8 mouse cellular contexts compared by ENCODE assay signal in genomic region chr17:71616319-71617032, GRCm38 (mm10). TPM values are rescaled to one million over a fixed set of nuclear protein-coding genes. Genes with fewer than 3 reads are reported as not detected.
DNase-seq lines count a peak whose midpoint lies in the region; ATAC-seq and TF ChIP-seq lines count a peak whose summit lies in the region.

No protein-coding gene starts in this region.

- peak overlapping the region; percentile 64 for H3K27ac ChIP-seq in heart, embryonic 13.5 days (replicated peaks)
- H3K27ac ChIP-seq in midbrain, embryonic 12.5 days (replicated peaks): peak overlapping the region; percentile 56
- H3K27ac ChIP-seq in thymus, adult 2 months (ENCODE audit: control insufficient read depth, insufficient read depth, low read length): no peak overlapping the region

- H3K4me3 ChIP-seq in heart, embryonic 13.5 days: peak overlapping the region; percentile 98
- peak overlapping the region; percentile 93 for H3K4me3 ChIP-seq in midbrain, embryonic 12.5 days
- peak overlapping the region; percentile 80 for H3K4me3 ChIP-seq in thymus, adult 2 months (ENCODE audit: control insufficient read depth, insufficient read depth, low read length)

- peak overlapping the region; percentile 96 for H3K9ac ChIP-seq in heart, embryonic 13.5 days
- peak overlapping the region; percentile 86 for H3K9ac ChIP-seq in midbrain, embryonic 12.5 days (replicated peaks)

- ATAC-seq in heart, embryonic 13.5 days (ENCODE audit: extremely low read depth, insufficient number of reproducible peaks, low FRiP score, low TSS enrichment): peak; percentile 47; the same call in 1 of the 2 replicates
- peak; percentile 88 for ATAC-seq in midbrain, embryonic 12.5 days (ENCODE audit: low FRiP score, low read depth)

- H3K36me3 ChIP-seq in heart, embryonic 13.5 days: peaks cover 14% of the 10 kb centered on the region
- peaks cover 8% of the 10 kb centered on the region; the same call in 1 of the 2 replicates for H3K36me3 ChIP-seq in midbrain, embryonic 12.5 days
- H3K36me3 ChIP-seq in thymus, adult 2 months (ENCODE audit: control insufficient read depth, insufficient read depth, low read length): no peaks in the 10 kb centered on the region

- H3K4me1 ChIP-seq in heart, embryonic 13.5 days: peaks cover 28% of the 10 kb centered on the region
- H3K4me1 ChIP-seq in midbrain, embryonic 12.5 days: peaks cover 18% of the 10 kb centered on the region
- H3K4me1 ChIP-seq in thymus, adult 2 months (replicated peaks; ENCODE audit: control insufficient read depth, insufficient read depth, low read length): peaks cover 5% of the 10 kb centered on the region

- peak; percentile 4 to 16 for DNase-seq in layer of hippocampus, postnatal 14 days (ENCODE audit: low spot score in 2 of 2)
- DNase-seq in layer of hippocampus, adult 9-10 months (ENCODE audit: low spot score): no peak
- peak; percentile 21 for DNase-seq in ES-CJ7 (ENCODE audit: low read depth, low spot score)
- DNase-seq in embryo, embryonic 11.5 days (ENCODE audit: low read depth, low spot score): peak; percentile 16
- DNase-seq in kidney, postnatal 10 days: peak; percentile 45
- DNase-seq in thymus, adult 2 months: peak; percentile 29

- no peak for TF ChIP-seq CTCF in thymus, adult 2 months (IDR thresholded peaks at IDR 0.05; ENCODE audit: borderline replicate concordance, control insufficient read depth, extremely low read depth, insufficient read depth, low read length, poor library complexity)

- TF ChIP-seq POLR2A in thymus, adult 2 months (IDR thresholded peaks at IDR 0.05; ENCODE audit: control insufficient read depth, extremely low read depth, insufficient read depth, low read length, poor library complexity): no peak

- peak overlapping the region; percentile 83 for H3K4me2 ChIP-seq in heart, embryonic 13.5 days
- peak overlapping the region; percentile 80 for H3K4me2 ChIP-seq in midbrain, embryonic 12.5 days (replicated peaks)

- WGBS in heart, embryonic 13.5 days: under 1% methylated on average over 71 of the region's 73 CpGs
- WGBS in midbrain, embryonic 12.5 days: 1% methylated on average over 65 of the region's 73 CpGs
- WGBS in thymus, adult 2 months: 1% methylated on average over 73 of the region's 73 CpGs

- H3K9me3 ChIP-seq in heart, embryonic 13.5 days: no peaks in the 10 kb centered on the region
- H3K9me3 ChIP-seq in midbrain, embryonic 12.5 days: no peaks in the 10 kb centered on the region

- H3K27me3 ChIP-seq in heart, embryonic 13.5 days (replicated peaks): no peaks in the 10 kb centered on the region
- no peaks in the 10 kb centered on the region for H3K27me3 ChIP-seq in midbrain, embryonic 12.5 days
- H3K27me3 ChIP-seq in thymus, adult 2 months (ENCODE audit: control insufficient read depth, insufficient read depth, low read length): no peaks in the 10 kb centered on the region

RNA-seq across cellular contexts. Expression of gene Wdr43, which starts 0.8 kb away (rescaled TPM):
- total RNA-seq in layer of hippocampus, postnatal 14 days (2021): 10 to 100 TPM; 26.8 to 32.4 TPM
- 42.0 and 43.0 TPM in 2 replicates for polyA plus RNA-seq in heart, embryonic 13.5 days (2015; fragmentation: Nextera tagmentation; extraction: Ambion mirVana)
- polyA plus RNA-seq in midbrain, embryonic 12.5 days (2016; fragmentation: Nextera tagmentation; extraction: Ambion mirVana): 71.6 and 71.7 TPM in 2 replicates
- polyA plus RNA-seq in thymus, adult 2 months (2012; rRNA removed): 16.1 and 20.5 TPM in 2 replicates

RNA-seq across cellular contexts. Expression of gene Togaram2, which starts 56.6 kb away (rescaled TPM):
- total RNA-seq in layer of hippocampus, postnatal 14 days (2021): 1 to 10 TPM; 1.3 to 1.6 TPM
- 2.3 and 3.0 TPM in 2 replicates for polyA plus RNA-seq in heart, embryonic 13.5 days (2015; fragmentation: Nextera tagmentation; extraction: Ambion mirVana)
- 0.14 TPM in 1 of 2 replicates, not detected in the other for polyA plus RNA-seq in midbrain, embryonic 12.5 days (2016; fragmentation: Nextera tagmentation; extraction: Ambion mirVana)
- polyA plus RNA-seq in thymus, adult 2 months (2012; rRNA removed): 0.26 and 0.51 TPM in 2 replicates
